Mouse (Mus musculus) megakaryocyte, adult 5-6 weeks (primary cell): ENCODE data around the gene Spryd3. TPM values are rescaled to one million over a fixed set of nuclear protein-coding genes. Genes with fewer than 3 reads are reported as not detected.

Experiments
- ATAC-seq: 2 replicates; pipeline ENCODE4 v1.8.0; 2016; ENCODE audit warnings: mild to moderate bottlenecking, inconsistent platforms; ENCODE audit not compliant: poor library complexity, severe bottlenecking
- total RNA-seq, 2 experiments: library from RNA; stranded (forward) in 1 of 2; stranded (reverse) in 1 of 2; fragments of 153-499, 151-499 nt in 1 of 2; fragments of 221-1000, 200-1000 nt in 1 of 2; gene quantifications; 2 replicates each; pipeline versions ENCODE4 v1.2.3 to v1.2.4; 2015 to 2017

Spryd3 gene
- total RNA-seq, 2 experiments from 2014 or later = 6.1 to 20.6 TPM

GRCm38 (mm10) chr15:102074070-102074731 is 61.8 kb downstream of the Spryd3 start:
- peak; percentile 14 for ATAC-seq

DNA sequence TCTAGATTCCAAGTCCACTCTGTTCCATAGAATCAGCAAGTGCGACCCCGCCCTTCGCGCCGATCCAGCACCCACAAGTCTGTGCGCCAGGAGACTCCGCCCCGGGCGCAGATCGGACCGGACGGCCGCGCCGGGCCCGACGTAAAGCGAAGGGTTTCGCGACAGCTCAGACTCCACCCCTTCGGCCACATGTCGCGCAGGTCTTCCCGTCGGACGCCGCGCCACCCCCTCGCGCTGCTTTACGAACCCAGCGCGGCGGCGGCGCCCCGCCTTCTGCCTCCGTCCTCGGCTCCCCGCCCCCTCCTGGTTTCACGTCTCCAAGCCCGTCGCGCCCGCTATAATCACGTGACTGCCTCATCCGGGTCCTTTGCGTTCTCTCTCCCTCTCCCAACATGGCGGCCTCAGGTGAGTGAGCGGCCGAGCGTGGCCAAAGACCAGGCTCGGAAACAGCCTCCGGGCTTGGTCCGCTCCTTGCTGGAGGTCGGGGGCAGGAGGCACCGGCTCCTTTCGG is 62.4 kb downstream of the Spryd3 start, which contains the start of gene Eif4b:
TSS of gene Eif4b (plus strand) at position 215 of the 511 bp plus-strand sequence.
- ATAC-seq = peak; percentile 98

DNA sequence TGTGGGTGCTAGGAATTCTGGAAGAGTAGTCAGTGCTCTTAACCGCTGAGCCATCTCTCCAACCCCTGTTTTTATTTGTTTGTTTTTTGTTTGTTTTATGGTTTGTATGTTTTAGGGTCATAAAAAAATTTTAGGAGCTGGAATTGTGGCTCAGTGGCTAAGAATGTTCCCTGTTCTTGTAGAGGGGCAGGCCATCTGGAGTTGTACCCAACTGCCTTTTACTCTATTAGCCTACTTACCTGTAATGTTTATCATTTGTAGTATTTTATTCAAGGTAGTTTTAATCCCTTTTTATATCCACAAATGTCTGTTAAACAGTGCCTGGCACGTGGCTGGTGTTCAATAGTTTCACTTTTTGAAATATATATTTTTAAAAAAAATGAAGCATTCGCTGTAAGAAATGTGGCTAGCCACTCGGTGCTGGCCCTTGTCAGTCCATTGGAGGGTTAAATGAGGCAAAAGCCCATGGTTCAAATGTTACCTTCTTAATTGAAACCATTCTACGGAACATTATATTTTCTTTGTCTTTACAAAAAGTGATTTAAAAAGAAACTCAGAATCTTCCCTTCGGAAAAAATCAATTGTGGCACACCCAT is 63.0 kb downstream of the Spryd3 start:
- no peak for ATAC-seq

DNA sequence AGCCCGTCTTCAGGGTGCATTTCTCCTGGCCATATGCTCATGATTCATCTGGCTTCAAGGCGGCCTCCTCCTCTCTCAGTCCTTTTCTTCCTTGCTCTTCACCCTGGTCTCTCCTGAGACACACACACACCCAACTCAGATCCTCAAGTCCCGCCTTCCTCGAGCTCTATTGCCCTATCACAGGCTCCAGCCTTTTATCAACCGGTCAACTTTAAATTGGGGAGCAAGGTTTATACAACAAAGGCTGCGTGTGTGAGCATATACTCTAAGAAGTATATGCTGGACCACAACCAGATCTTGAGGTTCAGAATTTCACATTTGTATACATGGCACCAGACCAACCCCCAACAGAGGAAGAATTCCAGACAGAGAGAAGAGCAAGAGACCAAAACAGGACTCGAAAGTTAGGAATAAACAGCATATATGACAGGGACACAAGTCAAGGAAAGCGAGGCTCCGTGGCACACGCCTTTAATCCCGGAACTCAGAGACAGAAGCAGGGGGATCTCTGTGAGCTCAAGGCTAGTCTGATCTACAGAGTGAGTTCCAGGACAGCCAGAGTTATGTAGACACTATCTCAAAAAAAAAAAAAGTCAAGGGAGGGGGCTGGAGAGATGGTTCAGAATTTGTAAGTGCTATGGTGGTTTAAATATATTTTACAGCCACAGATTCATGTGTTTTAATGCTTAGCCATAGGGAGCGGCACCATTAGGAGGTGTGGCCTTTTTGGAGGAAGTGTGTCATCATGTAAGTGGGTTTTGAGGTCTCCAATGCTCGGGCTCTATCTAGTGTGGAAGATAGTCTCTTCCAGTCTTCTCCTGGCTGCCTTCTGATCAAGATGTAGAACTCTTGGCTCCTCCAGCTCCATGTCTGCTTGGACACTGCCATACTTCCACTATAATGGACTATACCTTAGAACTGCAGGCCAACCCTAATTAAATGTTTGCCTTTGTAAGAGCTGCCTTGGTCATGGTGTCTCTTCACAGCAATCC is 65.3 kb downstream of the Spryd3 start:
- ATAC-seq = no peak

Other genes with a start within 250 kb of the Spryd3 start
- not detected in 2 replicates for gene Krt76, start 243.3 kb downstream of the Spryd3 start, total RNA-seq (2015)
- not detected in 2 replicates for gene Krt76, start 243.3 kb downstream of the Spryd3 start, total RNA-seq (2017)
- not detected in 2 replicates for gene Krt4, start 211.5 kb downstream of the Spryd3 start, total RNA-seq (2015)
- gene Krt4, start 211.5 kb downstream of the Spryd3 start, total RNA-seq (2017) = not detected in 2 replicates
- gene Krt79, start 195.9 kb downstream of the Spryd3 start, total RNA-seq (2015) = not detected in 2 replicates
- not detected in 2 replicates for gene Krt79, start 195.9 kb downstream of the Spryd3 start, total RNA-seq (2017)
- gene Krt78, start 181.9 kb downstream of the Spryd3 start, total RNA-seq (2015) = not detected in 2 replicates
- not detected in 2 replicates for gene Krt78, start 181.9 kb downstream of the Spryd3 start, total RNA-seq (2017)
- not detected in 2 replicates for gene Krt8, start 131.8 kb downstream of the Spryd3 start, total RNA-seq (2015)
- not detected in 2 replicates for gene Krt8, start 131.8 kb downstream of the Spryd3 start, total RNA-seq (2017)
- 0.22 and 0.23 TPM in 2 replicates for gene Krt18, start 108.1 kb downstream of the Spryd3 start, total RNA-seq (2015)
- gene Krt18, start 108.1 kb downstream of the Spryd3 start, total RNA-seq (2017) = 0.89 and 1.7 TPM in 2 replicates
- 78.2 and 82.3 TPM in 2 replicates for gene Eif4b, start 62.5 kb downstream of the Spryd3 start, total RNA-seq (2015)
- 199 and 204 TPM in 2 replicates for gene Eif4b, start 62.5 kb downstream of the Spryd3 start, total RNA-seq (2017)
- 0.32 and 1.9 TPM in 2 replicates for gene Tns2, start 35.8 kb downstream of the Spryd3 start, total RNA-seq (2015)
- 0.07 TPM in 1 of 2 replicates, not detected in the other for gene Tns2, start 35.8 kb downstream of the Spryd3 start, total RNA-seq (2017)
- 1.3 TPM in 1 of 2 replicates, not detected in the other for gene Igfbp6, start 8.1 kb upstream of the Spryd3 start, total RNA-seq (2015)
- gene Igfbp6, start 8.1 kb upstream of the Spryd3 start, total RNA-seq (2017) = not detected in 2 replicates
- 0.78 and 0.82 TPM in 2 replicates for gene Soat2, start 14.3 kb upstream of the Spryd3 start, total RNA-seq (2015)
- gene Soat2, start 14.3 kb upstream of the Spryd3 start, total RNA-seq (2017) = 0.89 and 1.1 TPM in 2 replicates
- 27.7 and 38.0 TPM in 2 replicates for gene Zfp740, start 67.0 kb upstream of the Spryd3 start, total RNA-seq (2015)
- gene Zfp740, start 67.0 kb upstream of the Spryd3 start, total RNA-seq (2017) = 39.9 and 48.4 TPM in 2 replicates
- gene Csad, start 68.5 kb upstream of the Spryd3 start, total RNA-seq (2015) = 5.6 and 9.3 TPM in 2 replicates
- gene Csad, start 68.5 kb upstream of the Spryd3 start, total RNA-seq (2017) = 8.6 and 15.4 TPM in 2 replicates
- 638 and 660 TPM in 2 replicates for gene Itgb7, start 95.7 kb upstream of the Spryd3 start, total RNA-seq (2015)
- gene Itgb7, start 95.7 kb upstream of the Spryd3 start, total RNA-seq (2017) = 1,192 and 1,305 TPM in 2 replicates
- 34.6 and 39.9 TPM in 2 replicates for gene Rarg, start 121.3 kb upstream of the Spryd3 start, total RNA-seq (2015)
- gene Rarg, start 121.3 kb upstream of the Spryd3 start, total RNA-seq (2017) = 30.8 and 31.9 TPM in 2 replicates
- gene Gm9918, start 134.3 kb upstream of the Spryd3 start, total RNA-seq (2015) = not detected in 2 replicates
- not detected in 2 replicates for gene Gm9918, start 134.3 kb upstream of the Spryd3 start, total RNA-seq (2017)
- gene Mfsd5, start 143.2 kb upstream of the Spryd3 start, total RNA-seq (2015) = 49.8 and 64.3 TPM in 2 replicates
- gene Mfsd5, start 143.2 kb upstream of the Spryd3 start, total RNA-seq (2017) = 34.8 and 35.1 TPM in 2 replicates
- 26.3 and 37.4 TPM in 2 replicates for gene Espl1, start 160.0 kb upstream of the Spryd3 start, total RNA-seq (2015)
- gene Espl1, start 160.0 kb upstream of the Spryd3 start, total RNA-seq (2017) = 15.2 and 30.9 TPM in 2 replicates
- 385 and 398 TPM in 2 replicates for gene Pfdn5, start 189.9 kb upstream of the Spryd3 start, total RNA-seq (2015)
- 347 and 441 TPM in 2 replicates for gene Pfdn5, start 189.9 kb upstream of the Spryd3 start, total RNA-seq (2017)
- 28.4 and 28.6 TPM in 2 replicates for gene Myg1, start 195.5 kb upstream of the Spryd3 start, total RNA-seq (2015)
- gene Myg1, start 195.5 kb upstream of the Spryd3 start, total RNA-seq (2017) = 47.8 and 52.2 TPM in 2 replicates
- 67.5 and 75.2 TPM in 2 replicates for gene Aaas, start 214.5 kb upstream of the Spryd3 start, total RNA-seq (2015)
- gene Aaas, start 214.5 kb upstream of the Spryd3 start, total RNA-seq (2017) = 64.3 and 100 TPM in 2 replicates
- gene Sp7, start 230.9 kb upstream of the Spryd3 start, total RNA-seq (2015) = not detected in 2 replicates
- gene Sp7, start 230.9 kb upstream of the Spryd3 start, total RNA-seq (2017) = not detected in 2 replicates